Mouse (Mus musculus) MEL (cell line): Measurements from ENCODE around the gene Nmb. TPM values are rescaled to one million over a fixed set of nuclear protein-coding genes. Genes with fewer than 3 reads are reported as not detected.

Experiments used
- DNase-seq: peaks from one replicate; pipeline ENCODE4 v3.0.0; 2011; ENCODE audit warnings: low read depth, low spot score
- H3K27ac ChIP-seq: 2 replicates; pipeline ENCODE4 v1.5.1; 2012; ENCODE audit warnings: low read depth, mild to moderate bottlenecking, control low read depth, low read length, moderate library complexity; ENCODE audit not compliant: control insufficient read depth
- H3K27me3 ChIP-seq, 2 experiments: fragments of 150-350 bp in 1 of 2; sonication (generic) in 1 of 2; 2 replicates each; pipeline ENCODE4 v1.6.1; 2012; ENCODE audit warnings: low read length in 2 of 2, mild to moderate bottlenecking in 2 of 2, improper control_type of control experiment in 1 of 2, moderate library complexity in 1 of 2; ENCODE audit not compliant: insufficient read depth in 2 of 2, control insufficient read depth in 1 of 2
- H3K36me3 ChIP-seq, 2 experiments: 2 replicates each; pipeline ENCODE4 v1.6.1; 2012 to 2014; ENCODE audit warnings: low read length in 2 of 2, improper control_type of control experiment in 1 of 2, inconsistent platforms in 1 of 2, mild to moderate bottlenecking in 1 of 2; ENCODE audit not compliant: insufficient read depth in 2 of 2, control insufficient read depth in 1 of 2
- H3K4me1 ChIP-seq, 2 experiments: fragments of 150-350 bp in 1 of 2; sonication (generic) in 1 of 2; 2 replicates each; pipeline ENCODE4 v1.6.1; 2012; ENCODE audit warnings: low read length in 2 of 2, improper control_type of control experiment in 1 of 2, mild to moderate bottlenecking in 1 of 2; ENCODE audit not compliant: insufficient read depth in 2 of 2, control insufficient read depth in 1 of 2
- H3K4me3 ChIP-seq, 2 experiments: fragments of 150-350 bp in 1 of 2; sonication (generic) in 1 of 2; 2 replicates each; pipeline ENCODE4 v1.5.1; 2012; ENCODE audit warnings: low read depth in 2 of 2, low read length in 2 of 2, mild to moderate bottlenecking in 2 of 2, moderate library complexity in 2 of 2, control low read depth in 1 of 2, improper control_type of control experiment in 1 of 2; ENCODE audit not compliant: control insufficient read depth in 1 of 2, insufficient read depth in 1 of 2
- H3K79me2 ChIP-seq: 2 replicates; pipeline ENCODE4 v1.6.1; 2012; ENCODE audit warnings: mild to moderate bottlenecking, low read length, moderate library complexity; ENCODE audit not compliant: control insufficient read depth, poor library complexity, insufficient read depth
- H3K9ac ChIP-seq: 2 replicates; pipeline ENCODE4 v1.6.1; 2012; ENCODE audit warnings: low read depth, mild to moderate bottlenecking, control low read depth, low read length, moderate library complexity; ENCODE audit not compliant: control insufficient read depth, poor library complexity, severe bottlenecking
- H3K9me3 ChIP-seq: fragments of 150-350 bp; sonication (generic); replicated peaks from 2 replicates; pipeline ENCODE4 v1.6.1; 2012; ENCODE audit warnings: mild to moderate bottlenecking, low read length, improper control_type of control experiment, moderate library complexity; ENCODE audit not compliant: insufficient read depth
- CHD1 ChIP-seq: IDR thresholded peaks from 2 replicates; pipeline ENCODE4 v1.6.1; 2012; ENCODE audit warnings: low read depth, mild to moderate bottlenecking, inconsistent platforms, low read length, improper control_type of control experiment
- CHD2 ChIP-seq: IDR thresholded peaks from 2 replicates; pipeline ENCODE4 v1.6.1; 2011; ENCODE audit warnings: low read length, improper control_type of control experiment
- CTCF ChIP-seq, 3 experiments: IDR thresholded peaks in 2 of 3; conservative IDR thresholded peaks in 1 of 3; 2 replicates each; pipeline ENCODE4 v1.5.1; 2011 to 2012; ENCODE audit warnings: low read length in 3 of 3, low read depth in 2 of 3, mild to moderate bottlenecking in 2 of 3, improper control_type of control experiment in 1 of 3, inconsistent platforms in 1 of 3, mixed read lengths in 1 of 3, moderate library complexity in 1 of 3; ENCODE audit not compliant: control insufficient read depth in 1 of 3, insufficient read depth in 1 of 3, poor library complexity in 1 of 3, severe bottlenecking in 1 of 3
- ELF1 ChIP-seq: IDR thresholded peaks from 2 replicates; pipeline ENCODE4 v1.6.1; 2014; ENCODE audit warnings: low read depth, mild to moderate bottlenecking, inconsistent platforms, low read length, improper control_type of control experiment, moderate library complexity
- EP300 ChIP-seq, 2 experiments: IDR thresholded peaks; 2 replicates each; pipeline ENCODE4 v1.6.1; 2011; ENCODE audit warnings: improper control_type of control experiment in 2 of 2, low read length in 2 of 2, low read depth in 1 of 2, mild to moderate bottlenecking in 1 of 2
- ETS1 ChIP-seq: IDR thresholded peaks from 2 replicates; pipeline ENCODE4 v1.6.1; 2012; ENCODE audit warnings: low read depth, mild to moderate bottlenecking, inconsistent platforms, low read length, improper control_type of control experiment, moderate library complexity
- GABPA ChIP-seq: IDR thresholded peaks from 2 replicates; pipeline ENCODE4 v1.6.1; 2012; ENCODE audit warnings: low read depth, mild to moderate bottlenecking, inconsistent platforms, low read length, improper control_type of control experiment, moderate library complexity
- GATA1 ChIP-seq: IDR thresholded peaks from 2 replicates; pipeline ENCODE4 v1.6.1; 2011; ENCODE audit warnings: low read depth, low read length, improper control_type of control experiment
- HCFC1 ChIP-seq: IDR thresholded peaks from 2 replicates; pipeline ENCODE4 v1.6.1; 2012; ENCODE audit warnings: low read depth, mild to moderate bottlenecking, inconsistent platforms, low read length, improper control_type of control experiment, moderate library complexity
- KAT2A ChIP-seq: conservative IDR thresholded peaks from 2 replicates; pipeline ENCODE4 v1.6.1; 2012; ENCODE audit warnings: low read depth, low read length, improper control_type of control experiment, inconsistent platforms
- MAZ ChIP-seq: IDR thresholded peaks from 2 replicates; pipeline ENCODE4 v1.6.1; 2012; ENCODE audit warnings: low read depth, mild to moderate bottlenecking, inconsistent platforms, low read length, improper control_type of control experiment
- MXI1 ChIP-seq: IDR thresholded peaks from 2 replicates; pipeline ENCODE4 v1.6.1; 2011; ENCODE audit warnings: mild to moderate bottlenecking, low read depth, low read length, improper control_type of control experiment
- MYC ChIP-seq: IDR thresholded peaks from 2 replicates; pipeline ENCODE4 v1.6.1; 2011; ENCODE audit warnings: low read depth, mild to moderate bottlenecking, low read length, improper control_type of control experiment, moderate library complexity
- NELFE ChIP-seq: IDR thresholded peaks from 2 replicates; pipeline ENCODE4 v1.6.1; 2011; ENCODE audit warnings: low read depth, low read length, improper control_type of control experiment
- NRF1 ChIP-seq: IDR thresholded peaks from 2 replicates; pipeline ENCODE4 v1.6.1; 2014; ENCODE audit warnings: low read depth, mild to moderate bottlenecking, inconsistent platforms, low read length, improper control_type of control experiment, moderate library complexity; ENCODE audit not compliant: poor library complexity, insufficient read depth, severe bottlenecking
- POLR2AphosphoS2 ChIP-seq: IDR thresholded peaks from 2 replicates; pipeline ENCODE4 v1.6.1; 2011; ENCODE audit warnings: low read length, improper control_type of control experiment
- RAD21 ChIP-seq: IDR thresholded peaks from 2 replicates; pipeline ENCODE4 v1.6.1; 2011; ENCODE audit warnings: mild to moderate bottlenecking, low read depth, low read length, improper control_type of control experiment
- RCOR1 ChIP-seq: IDR thresholded peaks from 2 replicates; pipeline ENCODE4 v1.6.1; 2012; ENCODE audit warnings: low read depth, mild to moderate bottlenecking, inconsistent platforms, low read length, improper control_type of control experiment
- SIN3A ChIP-seq: IDR thresholded peaks from 2 replicates; pipeline ENCODE4 v1.6.1; 2012; ENCODE audit warnings: low read length, improper control_type of control experiment, inconsistent platforms
- SMC3 ChIP-seq: IDR thresholded peaks from 2 replicates; pipeline ENCODE4 v1.6.1; 2011; ENCODE audit warnings: low read depth, low read length, improper control_type of control experiment
- TAL1 ChIP-seq: IDR thresholded peaks from 2 replicates; pipeline ENCODE4 v1.6.1; 2012; ENCODE audit warnings: mild to moderate bottlenecking, inconsistent platforms, low read length, moderate library complexity, mixed read lengths
- polyA plus RNA-seq, 2 experiments: library from polyadenylated mRNA; stranded (reverse) in 1 of 2; unstranded in 1 of 2; fragments of >175 nt in 1 of 2; fragments of >200 nt in 1 of 2; gene quantifications; 2 replicates each; pipeline versions ENCODE4 v1.2.1 to v1.2.4; 2012; ENCODE audit warnings: low replicate concordance in 2 of 2, low read depth in 1 of 2; ENCODE audit not compliant: insufficient read length in 2 of 2, insufficient read depth in 1 of 2, missing spikeins in 1 of 2
- total RNA-seq: library from RNA; depleted of rRNA; stranded (reverse); fragments of 300-350 nt; gene quantifications from 2 replicates; pipeline ENCODE4 v1.2.3, GENCODE M21; 2012

Nmb gene
- total and polyA plus RNA-seq, 3 experiments: 4.4 to 4.6 TPM; not detected in 1

- Histone ChIP-seq H3K9me3 (no peaks in the 10 kb centered on the region), H3K27me3 (no peaks in the 10 kb centered on the region), H3K9ac (no peak overlapping the region), H3K4me1 (peaks cover 8 to 15% of the 10 kb centered on the region in 2 experiments), H3K79me2 (peaks cover 3% of the 10 kb centered on the region; the same call in 1 of the 2 replicates), H3K4me3 (no peak overlapping the region; a peak in 1 of 4 replicates), H3K36me3 (peaks cover 19 to 23% of the 10 kb centered on the region in 2 experiments), H3K27ac (peak overlapping the region; percentile 76)
- DNase-seq: peak; percentile 19
- TF ChIP-seq RAD21: no peak
- TF ChIP-seq POLR2AphosphoS2: no peak
- no peak for TF ChIP-seq NELFE
- no peak for TF ChIP-seq CTCF (IDR thresholded peaks at IDR 0.05 in 2 of 3, conservative IDR thresholded peaks at IDR 0.05 in 1 of 3; ENCODE audit: control insufficient read depth in 1 of 3, insufficient read depth in 1 of 3, low read depth in 2 of 3, low read length in 3 of 3, poor library complexity in 1 of 3, severe bottlenecking in 1 of 3)
- no peak for TF ChIP-seq NRF1
- TF ChIP-seq CHD1: no peak
- TF ChIP-seq KAT2A: no peak
Measured at GRCm38 (mm10) chr7:80919647-80920008, 14.8 kb upstream of the Nmb start.

- H3K9ac ChIP-seq: peak overlapping the region; percentile 23
- no peaks in the 10 kb centered on the region for H3K9me3 ChIP-seq
- peak; percentile 85 for DNase-seq
- TF ChIP-seq TAL1 (0 out of 2 replicates have a peak, but pooled peaks have one; percentile 10), GABPA (no peak), ETS1 (peak; percentile 49; the same call in 1 of the 2 replicates), CHD1 (peak; percentile 96; the same call in 1 of the 2 replicates), ELF1 (peak; percentile 69), MYC (peak; percentile 90), HCFC1 (peak; percentile 61), GATA1 (peak; percentile 81), SIN3A (peak; percentile 65), CHD2 (no peak), MXI1 (peak; percentile 67), RCOR1 (peak; percentile 73), EP300 (IDR thresholded peaks at IDR 0.05; ENCODE audit: low read depth in 1 of 2, low read length in 2 of 2) (peak; percentile 31 to 34; a peak in 2 of 4 replicates), MAZ (peak; percentile 33; the same call in 1 of the 2 replicates), SMC3 (no peak), RAD21 (no peak)
- TF ChIP-seq, all 39 proteins: peak for 12
- Histone ChIP-seq H3K27me3 (no peaks in the 10 kb centered on the region), H3K4me3 (peak overlapping the region; percentile 17 to 30; a peak in 2 of 4 replicates), H3K79me2 (peaks cover 3% of the 10 kb centered on the region; the same call in 1 of the 2 replicates), H3K27ac (peak overlapping the region; percentile 76), H3K4me1 (peaks cover 8 to 15% of the 10 kb centered on the region in 2 experiments), H3K36me3 (peaks cover 19 to 21% of the 10 kb centered on the region in 2 experiments)
Measured at GRCm38 (mm10) chr7:80918982-80919646, 14.2 kb upstream of the Nmb start.
